9 mouse cellular contexts compared by ENCODE assay signal in the genomic region with DNA sequence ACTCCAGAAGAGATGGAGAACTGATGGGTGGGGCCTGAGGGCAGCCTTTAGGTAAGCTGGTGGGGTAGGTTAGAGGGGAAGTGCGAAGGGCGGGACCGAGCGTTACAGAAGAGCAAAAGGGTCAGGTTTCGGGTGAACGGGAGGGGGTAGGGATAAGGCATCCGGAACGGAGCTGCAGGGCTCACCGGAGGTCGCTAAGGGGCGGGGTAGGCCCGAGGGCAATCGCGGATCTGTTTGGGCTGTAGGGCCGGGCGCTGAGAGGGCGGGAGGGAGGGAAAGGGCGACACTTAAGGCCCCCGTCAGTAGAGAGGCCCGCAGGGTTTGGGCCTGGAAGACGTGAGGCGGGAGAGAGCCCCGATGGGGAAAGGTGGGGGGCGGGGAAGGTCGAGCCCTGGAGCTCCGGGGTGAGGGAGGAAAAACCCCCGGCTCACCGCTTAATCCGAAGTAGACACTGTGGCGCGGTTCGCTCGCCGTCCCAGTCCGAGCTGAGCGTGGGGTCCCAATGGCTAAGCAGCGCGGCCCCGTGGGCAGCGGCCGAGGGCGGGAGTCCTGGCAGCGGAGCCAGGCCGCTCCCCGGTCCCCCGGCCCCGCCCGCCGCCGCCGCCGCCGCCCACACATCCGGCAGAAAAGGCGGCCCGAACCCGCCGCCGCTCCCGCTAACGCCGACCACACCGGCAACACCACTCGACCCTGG. TPM values are rescaled to one million over a fixed set of nuclear protein-coding genes. Genes with fewer than 3 reads are reported as not detected.
DNase-seq lines count a peak whose midpoint lies in the region; ATAC-seq and TF ChIP-seq lines count a peak whose summit lies in the region.
"Had no signal": no experiment of that assay in that cellular context is flagged by ENCODE, and none has a peak within 500 bp of the region (broad histone marks: within the 10 kb centered on the region; RNA-seq: fewer than 3 reads in every experiment).

No protein-coding gene starts in this region.

- H3K27ac ChIP-seq in CH12.LX (ENCODE audit: insufficient read depth, low read depth): peak overlapping the region; percentile 68
- H3K27ac ChIP-seq in embryonic facial prominence, embryonic 13.5 days: peak overlapping the region; percentile 81
- peak overlapping the region; percentile 84 for H3K27ac ChIP-seq in hindbrain, embryonic 16.5 days (ENCODE audit: low read depth, low read length)
- H3K27ac ChIP-seq in lung, embryonic 16.5 days (ENCODE audit: low read length): peak overlapping the region; percentile 89
- no peak overlapping the region for H3K27ac ChIP-seq in olfactory bulb, adult 2 months (ENCODE audit: insufficient read depth, low read depth, low read length)

- TF ChIP-seq CTCF in CH12.LX (conservative IDR thresholded peaks at IDR 0.05 in 1 of 2, IDR thresholded peaks at IDR 0.05 in 1 of 2; ENCODE audit: low read depth in 2 of 2, low read length in 2 of 2): no peak
- TF ChIP-seq CTCF in olfactory bulb, adult 2 months (IDR thresholded peaks at IDR 0.05; ENCODE audit: insufficient read depth, low read depth, low read length): no peak

- no peaks in the 10 kb centered on the region for H3K9me3 ChIP-seq in CH12.LX (replicated peaks; ENCODE audit: low read length)
- no peaks in the 10 kb centered on the region for H3K9me3 ChIP-seq in embryonic facial prominence, embryonic 13.5 days
- no peaks in the 10 kb centered on the region for H3K9me3 ChIP-seq in hindbrain, embryonic 16.5 days (ENCODE audit: control insufficient read depth, low read length)
- H3K9me3 ChIP-seq in lung, embryonic 16.5 days (ENCODE audit: control insufficient read depth, low read length): no peaks in the 10 kb centered on the region

- DNase-seq in 3T3-L1 (ENCODE audit: low read depth, low spot score) (peak; percentile 51), CH12.LX (ENCODE audit: extremely low read depth) (peak; percentile 87)
- no peak for DNase-seq in frontal cortex, postnatal 14 days (ENCODE audit: low spot score in 2 of 2)
- DNase-seq in layer of hippocampus, adult 18-20 months (ENCODE audit: low spot score in 2 of 2): no peak

- H3K9ac ChIP-seq in CH12.LX (ENCODE audit: insufficient read depth, low read depth): peak overlapping the region; percentile 97
- peak overlapping the region; percentile 96 for H3K9ac ChIP-seq in embryonic facial prominence, embryonic 13.5 days
- peak overlapping the region; percentile 93 for H3K9ac ChIP-seq in hindbrain, embryonic 16.5 days (ENCODE audit: low read depth, low read length)
- peak overlapping the region; percentile 94 for H3K9ac ChIP-seq in lung, embryonic 16.5 days (ENCODE audit: low read length)

- ATAC-seq in embryonic facial prominence, embryonic 13.5 days (ENCODE audit: insufficient number of reproducible peaks, insufficient read depth, low FRiP score, low TSS enrichment, low read depth): peak; percentile 43
- peak; percentile 69 for ATAC-seq in hindbrain, embryonic 16.5 days
- peak; percentile 63 for ATAC-seq in lung, embryonic 16.5 days (ENCODE audit: low read depth)

- dilution Hi-C loops in CH12.LX (cut with MboI; ENCODE audit: extremely low pct_ligation_motif_present, extremely low pct_unique_long_range_greater_than_20kb, low sequenced_read_pairs): no loop called here

- no peak for TF ChIP-seq RAD21 in CH12.LX (IDR thresholded peaks at IDR 0.05; ENCODE audit: low read depth, low read length)

- peaks cover 16 to 50% of the 10 kb centered on the region in 2 experiments for H3K36me3 ChIP-seq in CH12.LX (replicated peaks in 1 of 2; ENCODE audit: control insufficient read depth in 1 of 2, insufficient read depth in 1 of 2, low read length in 1 of 2)
- peaks cover 20% of the 10 kb centered on the region for H3K36me3 ChIP-seq in embryonic facial prominence, embryonic 13.5 days
- H3K36me3 ChIP-seq in hindbrain, embryonic 16.5 days (ENCODE audit: control insufficient read depth, insufficient read depth, low read length): peaks cover 7% of the 10 kb centered on the region
- peaks cover 7% of the 10 kb centered on the region for H3K36me3 ChIP-seq in lung, embryonic 16.5 days (ENCODE audit: control insufficient read depth, insufficient read depth, low read length)

- H3K27me3 ChIP-seq in CH12.LX (replicated peaks): no peaks in the 10 kb centered on the region
- H3K27me3 ChIP-seq in embryonic facial prominence, embryonic 13.5 days: no peaks in the 10 kb centered on the region
- no peaks in the 10 kb centered on the region for H3K27me3 ChIP-seq in hindbrain, embryonic 16.5 days (replicated peaks; ENCODE audit: control insufficient read depth, insufficient read depth, low read length)
- H3K27me3 ChIP-seq in lung, embryonic 16.5 days (ENCODE audit: control insufficient read depth, insufficient read depth, low read depth, low read length): no peaks in the 10 kb centered on the region

- TF ChIP-seq POLR2A in CH12.LX (IDR thresholded peaks at IDR 0.05; ENCODE audit: low read depth, low read length): no peak; the same call in 1 of the 2 replicates
- TF ChIP-seq POLR2A in olfactory bulb, adult 2 months (IDR thresholded peaks at IDR 0.05; ENCODE audit: insufficient read depth, low read depth, low read length): no peak

- H3K79me2 ChIP-seq in CH12.LX (replicated peaks; ENCODE audit: control insufficient read depth, extremely low read depth, insufficient read depth, poor library complexity, severe bottlenecking): peaks cover 50% of the 10 kb centered on the region

- WGBS in embryonic facial prominence, embryonic 13.5 days: 1% methylated on average over 61 of the region's 64 CpGs
- WGBS in hindbrain, embryonic 16.5 days: under 1% methylated on average over 47 of the region's 64 CpGs
- under 1% methylated on average over 52 of the region's 64 CpGs for WGBS in lung, embryonic 16.5 days
- WGBS in olfactory bulb, adult 2 months: under 1% methylated on average over 63 of the region's 64 CpGs

- in situ Hi-C loops in CH12.LX (cut with MboI; ENCODE audit: low pct_ligation_motif_present, low pct_unique_long_range_greater_than_20kb, low sequenced_read_pairs): no loop called here

- peaks cover 7 to 51% of the 10 kb centered on the region in 2 experiments for H3K4me1 ChIP-seq in CH12.LX (ENCODE audit: control insufficient read depth in 1 of 2, insufficient read depth in 2 of 2)
- peaks cover 24% of the 10 kb centered on the region for H3K4me1 ChIP-seq in embryonic facial prominence, embryonic 13.5 days
- H3K4me1 ChIP-seq in hindbrain, embryonic 16.5 days (ENCODE audit: control insufficient read depth, insufficient read depth, low read depth, low read length): peaks cover 23% of the 10 kb centered on the region
- H3K4me1 ChIP-seq in lung, embryonic 16.5 days (replicated peaks; ENCODE audit: control insufficient read depth, insufficient read depth, low read length): peaks cover 23% of the 10 kb centered on the region
- H3K4me1 ChIP-seq in olfactory bulb, adult 2 months (ENCODE audit: control insufficient read depth, insufficient read depth, low read length): peaks cover 3% of the 10 kb centered on the region

- TF ChIP-seq EP300 in CH12.LX (IDR thresholded peaks at IDR 0.05; ENCODE audit: low read length): no peak

- H3K4me2 ChIP-seq in CH12.LX (ENCODE audit: insufficient read depth, low read depth, poor library complexity, severe bottlenecking): peak overlapping the region; percentile 98
- peak overlapping the region; percentile 85 for H3K4me2 ChIP-seq in embryonic facial prominence, embryonic 13.5 days
- H3K4me2 ChIP-seq in hindbrain, embryonic 16.5 days (ENCODE audit: low read length): peak overlapping the region; percentile 96
- peak overlapping the region; percentile 97 for H3K4me2 ChIP-seq in lung, embryonic 16.5 days (ENCODE audit: low read depth, low read length)

- H3K4me3 ChIP-seq in CH12.LX (replicated peaks in 1 of 3; ENCODE audit: low read depth in 2 of 3, low read length in 2 of 3, poor library complexity in 1 of 3): peak overlapping the region; percentile 81 to 89 (median 89)
- H3K4me3 ChIP-seq in embryonic facial prominence, embryonic 13.5 days: peak overlapping the region; percentile 94
- H3K4me3 ChIP-seq in hindbrain, embryonic 16.5 days (ENCODE audit: low read length): peak overlapping the region; percentile 77
- H3K4me3 ChIP-seq in lung, embryonic 16.5 days (ENCODE audit: low read length): peak overlapping the region; percentile 92
- peak overlapping the region; percentile 88 for H3K4me3 ChIP-seq in olfactory bulb, adult 2 months (ENCODE audit: insufficient read depth, low read depth, low read length)

RNA-seq across cellular contexts. Expression of gene Ube2z, which starts 0.5 kb away (rescaled TPM):
- total RNA-seq in CH12.LX (2012; rRNA removed): 51.3 and 60.4 TPM in 2 replicates
- total RNA-seq in CH12.LX (2014; rRNA removed): 62.1 and 64.2 TPM in 2 replicates
- polyA plus RNA-seq in CH12.LX (2012; ENCODE audit: insufficient read length, low read depth): 66.0 and 67.8 TPM in 2 replicates
- polyA plus RNA-seq in embryonic facial prominence, embryonic 13.5 days (2015; fragmentation: Nextera tagmentation; extraction: Ambion mirVana): 39.8 and 43.2 TPM in 2 replicates
- 37.5 and 38.4 TPM in 2 replicates for polyA plus RNA-seq in hindbrain, embryonic 16.5 days (2015; fragmentation: Nextera tagmentation; extraction: Ambion mirVana)
- 36.7 and 38.4 TPM in 2 replicates for polyA plus RNA-seq in lung, embryonic 16.5 days (2015; fragmentation: Nextera tagmentation; extraction: Ambion mirVana)
- polyA plus RNA-seq in olfactory bulb, adult 2 months (2012; ENCODE audit: insufficient read depth, insufficient read length, low replicate concordance, missing spikeins): not detected in 2 replicates
- total RNA-seq in layer of hippocampus, adult 18-20 months (2021): 10 to 100 TPM; 56.3 to 59.0 TPM

RNA-seq across cellular contexts. Expression of gene Atp5g1, which starts 10.8 kb away (rescaled TPM):
- 851 and 995 TPM in 2 replicates for total RNA-seq in CH12.LX (2012; rRNA removed)
- 669 and 778 TPM in 2 replicates for total RNA-seq in CH12.LX (2014; rRNA removed)
- 788 and 969 TPM in 2 replicates for polyA plus RNA-seq in CH12.LX (2012; ENCODE audit: insufficient read length, low read depth)
- polyA plus RNA-seq in embryonic facial prominence, embryonic 13.5 days (2015; fragmentation: Nextera tagmentation; extraction: Ambion mirVana): 513 and 576 TPM in 2 replicates
- 787 and 865 TPM in 2 replicates for polyA plus RNA-seq in hindbrain, embryonic 16.5 days (2015; fragmentation: Nextera tagmentation; extraction: Ambion mirVana)
- 464 and 478 TPM in 2 replicates for polyA plus RNA-seq in lung, embryonic 16.5 days (2015; fragmentation: Nextera tagmentation; extraction: Ambion mirVana)
- polyA plus RNA-seq in olfactory bulb, adult 2 months (2012; ENCODE audit: insufficient read depth, insufficient read length, low replicate concordance, missing spikeins): not detected in 2 replicates
- 100 to 1,000 TPM; 370 to 408 TPM for total RNA-seq in layer of hippocampus, adult 18-20 months (2021)

RNA-seq across cellular contexts. Expression of gene Snf8, which starts 30.0 kb away (rescaled TPM):
- 113 and 133 TPM in 2 replicates for total RNA-seq in CH12.LX (2012; rRNA removed)
- 66.9 and 70.8 TPM in 2 replicates for total RNA-seq in CH12.LX (2014; rRNA removed)
- 199 and 208 TPM in 2 replicates for polyA plus RNA-seq in CH12.LX (2012; ENCODE audit: insufficient read length, low read depth)
- polyA plus RNA-seq in embryonic facial prominence, embryonic 13.5 days (2015; fragmentation: Nextera tagmentation; extraction: Ambion mirVana): 95.5 and 107 TPM in 2 replicates
- 120 and 132 TPM in 2 replicates for polyA plus RNA-seq in hindbrain, embryonic 16.5 days (2015; fragmentation: Nextera tagmentation; extraction: Ambion mirVana)
- polyA plus RNA-seq in lung, embryonic 16.5 days (2015; fragmentation: Nextera tagmentation; extraction: Ambion mirVana): 84.3 and 92.0 TPM in 2 replicates
- polyA plus RNA-seq in olfactory bulb, adult 2 months (2012; ENCODE audit: insufficient read depth, insufficient read length, low replicate concordance, missing spikeins): not detected in 2 replicates
- 100 to 1,000 TPM; 104 to 106 TPM for total RNA-seq in layer of hippocampus, adult 18-20 months (2021)

RNA-seq across cellular contexts. Expression of gene Gip, which starts 40.3 kb away (rescaled TPM):
- total RNA-seq in CH12.LX (2012; rRNA removed) (not detected in 2 replicates), CH12.LX (2014; rRNA removed) (not detected in 2 replicates)
- not detected in 2 replicates for polyA plus RNA-seq in CH12.LX (2012; ENCODE audit: insufficient read length, low read depth)
- not detected in 2 replicates for polyA plus RNA-seq in embryonic facial prominence, embryonic 13.5 days (2015; fragmentation: Nextera tagmentation; extraction: Ambion mirVana)
- polyA plus RNA-seq in hindbrain, embryonic 16.5 days (2015; fragmentation: Nextera tagmentation; extraction: Ambion mirVana): not detected in 2 replicates
- polyA plus RNA-seq in lung, embryonic 16.5 days (2015; fragmentation: Nextera tagmentation; extraction: Ambion mirVana): not detected in 2 replicates
- not detected in 2 replicates for polyA plus RNA-seq in olfactory bulb, adult 2 months (2012; ENCODE audit: insufficient read depth, insufficient read length, low replicate concordance, missing spikeins)
- not detected for total RNA-seq in layer of hippocampus, adult 18-20 months (2021)
- total RNA-seq: layer of hippocampus, postnatal 14 days had no signal

RNA-seq across cellular contexts. Expression of gene Calcoco2, which starts 47.1 kb away (rescaled TPM):
- total RNA-seq in CH12.LX (2012; rRNA removed) (not detected in 2 replicates), CH12.LX (2014; rRNA removed) (not detected in 2 replicates)
- not detected in 2 replicates for polyA plus RNA-seq in CH12.LX (2012; ENCODE audit: insufficient read length, low read depth)
- not detected in 2 replicates for polyA plus RNA-seq in embryonic facial prominence, embryonic 13.5 days (2015; fragmentation: Nextera tagmentation; extraction: Ambion mirVana)
- polyA plus RNA-seq in hindbrain, embryonic 16.5 days (2015; fragmentation: Nextera tagmentation; extraction: Ambion mirVana): not detected in 2 replicates
- 0.41 and 1.3 TPM in 2 replicates for polyA plus RNA-seq in lung, embryonic 16.5 days (2015; fragmentation: Nextera tagmentation; extraction: Ambion mirVana)
- not detected in 2 replicates for polyA plus RNA-seq in olfactory bulb, adult 2 months (2012; ENCODE audit: insufficient read depth, insufficient read length, low replicate concordance, missing spikeins)
- under 1 TPM in 1 of 2 experiments, not detected in 1; 0.20 TPM for total RNA-seq in layer of hippocampus, adult 18-20 months (2021)

Comparison
In these comparisons a context has a peak if more than half of its experiments do, and no peak if none do; other contexts are left out.
1. DNase-seq: peak in 3T3-L1 (single experiment) and CH12.LX (single experiment); none in frontal cortex, postnatal 14 days (0 of 2) and layer of hippocampus, adult 18-20 months (0 of 2).
2. RNA of gene Snf8, which starts 30.0 kb away (polyA plus RNA-seq): 199 to 208 TPM in CH12.LX, 120 to 132 TPM in hindbrain, embryonic 16.5 days, 95.5 to 107 TPM in embryonic facial prominence, embryonic 13.5 days and 84.3 to 92.0 TPM in lung, embryonic 16.5 days; not detected in olfactory bulb, adult 2 months; every median in the first group is over 10 times any median in the second.
3. Peak in every context shown above with its lines, with median percentiles within 50 percentile points of each other: H3K4me2 ChIP-seq, H3K4me3 ChIP-seq, H3K9ac ChIP-seq and ATAC-seq.